8 mouse cellular contexts compared by ENCODE assay signal in genomic region chr19:4440222-4440621, GRCm38 (mm10). TPM values are rescaled to one million over a fixed set of nuclear protein-coding genes. Genes with fewer than 3 reads are reported as not detected.
DNase-seq lines count a peak whose midpoint lies in the region; ATAC-seq lines count a peak whose summit lies in the region.

No protein-coding gene starts in this region.

- DNase-seq in lung, postnatal 10 days, result peak; percentile 78
- no peak for DNase-seq in frontal cortex, adult 2 months (ENCODE audit: extremely low spot score in 1 of 2, low spot score in 1 of 2)
- no peak for DNase-seq in urinary bladder, adult 18-20 months (ENCODE audit: low spot score in 2 of 2)
- no peak for DNase-seq in left cerebral cortex, postnatal 14 days (ENCODE audit: low spot score in 2 of 2)

- H3K9me3 ChIP-seq in midbrain, embryonic 12.5 days, result no peaks in the 10 kb centered on the region
- no peaks in the 10 kb centered on the region for H3K9me3 ChIP-seq in midbrain, embryonic 15.5 days
- H3K9me3 ChIP-seq in embryonic facial prominence, embryonic 13.5 days, result no peaks in the 10 kb centered on the region
- no peaks in the 10 kb centered on the region for H3K9me3 ChIP-seq in kidney, embryonic 14.5 days (ENCODE audit: control insufficient read depth, low read length)

- peak overlapping the region; percentile 75; the same call in 1 of the 2 replicates for H3K4me2 ChIP-seq in midbrain, embryonic 12.5 days (replicated peaks)
- no peak overlapping the region for H3K4me2 ChIP-seq in midbrain, embryonic 15.5 days
- H3K4me2 ChIP-seq in embryonic facial prominence, embryonic 13.5 days, result peak overlapping the region; percentile 85
- peak overlapping the region; percentile 82 for H3K4me2 ChIP-seq in kidney, embryonic 14.5 days (replicated peaks; ENCODE audit: low read depth, low read length)

- no peak for ATAC-seq in midbrain, embryonic 12.5 days (ENCODE audit: low FRiP score, low read depth)
- no peak for ATAC-seq in midbrain, embryonic 15.5 days (replicated peaks)
- no peak for ATAC-seq in embryonic facial prominence, embryonic 13.5 days (ENCODE audit: insufficient number of reproducible peaks, insufficient read depth, low FRiP score, low TSS enrichment, low read depth)
- ATAC-seq in kidney, embryonic 14.5 days (ENCODE audit: low FRiP score, low TSS enrichment), result no peak

- no peak overlapping the region for H3K9ac ChIP-seq in midbrain, embryonic 12.5 days (replicated peaks)
- H3K9ac ChIP-seq in midbrain, embryonic 15.5 days, result no peak overlapping the region
- peak overlapping the region; percentile 89; the same call in 1 of the 2 replicates for H3K9ac ChIP-seq in embryonic facial prominence, embryonic 13.5 days
- no peak overlapping the region for H3K9ac ChIP-seq in kidney, embryonic 14.5 days (ENCODE audit: low read depth, low read length)

- intact Hi-C loops in left cerebral cortex, postnatal 14 days (cut with DNase I), result no loop called here

- no peaks in the 10 kb centered on the region for H3K36me3 ChIP-seq in midbrain, embryonic 12.5 days
- H3K36me3 ChIP-seq in midbrain, embryonic 15.5 days (replicated peaks), result no peaks in the 10 kb centered on the region
- peaks cover 19% of the 10 kb centered on the region for H3K36me3 ChIP-seq in embryonic facial prominence, embryonic 13.5 days
- H3K36me3 ChIP-seq in kidney, embryonic 14.5 days (ENCODE audit: control insufficient read depth, insufficient read depth, low read length), result no peaks in the 10 kb centered on the region

- H3K27me3 ChIP-seq in midbrain, embryonic 12.5 days, result peaks cover 39% of the 10 kb centered on the region
- peaks cover 28% of the 10 kb centered on the region for H3K27me3 ChIP-seq in midbrain, embryonic 15.5 days (replicated peaks)
- H3K27me3 ChIP-seq in embryonic facial prominence, embryonic 13.5 days, result no peaks in the 10 kb centered on the region
- H3K27me3 ChIP-seq in kidney, embryonic 14.5 days (ENCODE audit: control insufficient read depth, insufficient read depth, low read length), result no peaks in the 10 kb centered on the region

- H3K4me1 ChIP-seq in midbrain, embryonic 12.5 days, result peaks cover 22% of the 10 kb centered on the region
- H3K4me1 ChIP-seq in midbrain, embryonic 15.5 days, result peaks cover 10% of the 10 kb centered on the region
- peaks cover 48% of the 10 kb centered on the region for H3K4me1 ChIP-seq in embryonic facial prominence, embryonic 13.5 days
- H3K4me1 ChIP-seq in kidney, embryonic 14.5 days (ENCODE audit: control insufficient read depth, insufficient read depth, low read length), result peaks cover 21% of the 10 kb centered on the region

- H3K4me3 ChIP-seq in midbrain, embryonic 12.5 days, result no peak overlapping the region
- H3K4me3 ChIP-seq in midbrain, embryonic 15.5 days, result no peak overlapping the region
- H3K4me3 ChIP-seq in embryonic facial prominence, embryonic 13.5 days, result peak overlapping the region; percentile 78
- H3K4me3 ChIP-seq in kidney, embryonic 14.5 days (ENCODE audit: low read length), result peak overlapping the region; percentile 68; the same call in 1 of the 2 replicates

- 11% methylated on average over 8 of the region's 8 CpGs for WGBS in midbrain, embryonic 12.5 days
- WGBS in midbrain, embryonic 15.5 days, result 10% methylated on average over 8 of the region's 8 CpGs
- WGBS in embryonic facial prominence, embryonic 13.5 days, result 7% methylated on average over 8 of the region's 8 CpGs
- 7% methylated on average over 8 of the region's 8 CpGs for WGBS in kidney, embryonic 14.5 days

- no peak overlapping the region for H3K27ac ChIP-seq in midbrain, embryonic 12.5 days (replicated peaks)
- H3K27ac ChIP-seq in midbrain, embryonic 15.5 days, result no peak overlapping the region
- no peak overlapping the region; the same call in 1 of the 2 replicates for H3K27ac ChIP-seq in embryonic facial prominence, embryonic 13.5 days
- H3K27ac ChIP-seq in kidney, embryonic 14.5 days (ENCODE audit: low read depth, low read length), result peak overlapping the region; percentile 26; the same call in 1 of the 2 replicates

RNA-seq across cellular contexts. Expression of gene Rhod, which starts 1.0 kb away (rescaled TPM):
- 6.7 and 10.3 TPM in 2 replicates for polyA plus RNA-seq in midbrain, embryonic 12.5 days (2016; fragmentation: Nextera tagmentation; extraction: Ambion mirVana)
- 5.1 and 5.5 TPM in 2 replicates for polyA plus RNA-seq in midbrain, embryonic 15.5 days (2015; fragmentation: Nextera tagmentation; extraction: Ambion mirVana)
- 39.2 and 42.7 TPM in 2 replicates for polyA plus RNA-seq in embryonic facial prominence, embryonic 13.5 days (2015; fragmentation: Nextera tagmentation; extraction: Ambion mirVana)
- 40.7 and 43.4 TPM in 2 replicates for polyA plus RNA-seq in kidney, embryonic 14.5 days (2014; fragmentation: Nextera tagmentation; extraction: Ambion mirVana)
- polyA plus RNA-seq in frontal cortex, adult 2 months (2012; rRNA removed), result 1.7 and 2.0 TPM in 2 replicates
- total RNA-seq in left cerebral cortex, postnatal 14 days (2021), result 1 to 10 TPM; 1.3 to 1.4 TPM

RNA-seq across cellular contexts. Expression of gene Syt12, which starts 37.0 kb away (rescaled TPM):
- 1.5 and 1.9 TPM in 2 replicates for polyA plus RNA-seq in midbrain, embryonic 12.5 days (2016; fragmentation: Nextera tagmentation; extraction: Ambion mirVana)
- polyA plus RNA-seq in midbrain, embryonic 15.5 days (2015; fragmentation: Nextera tagmentation; extraction: Ambion mirVana), result 3.6 and 4.3 TPM in 2 replicates
- polyA plus RNA-seq in embryonic facial prominence, embryonic 13.5 days (2015; fragmentation: Nextera tagmentation; extraction: Ambion mirVana), result 2.0 and 2.3 TPM in 2 replicates
- 2.2 and 2.4 TPM in 2 replicates for polyA plus RNA-seq in kidney, embryonic 14.5 days (2014; fragmentation: Nextera tagmentation; extraction: Ambion mirVana)
- polyA plus RNA-seq in frontal cortex, adult 2 months (2012; rRNA removed), result 20.5 TPM in 2 replicates
- 10 to 100 TPM; 30.8 to 31.7 TPM for total RNA-seq in left cerebral cortex, postnatal 14 days (2021)

RNA-seq across cellular contexts. Expression of gene Kdm2a, which starts 42.1 kb away (rescaled TPM):
- 58.0 and 63.2 TPM in 2 replicates for polyA plus RNA-seq in midbrain, embryonic 12.5 days (2016; fragmentation: Nextera tagmentation; extraction: Ambion mirVana)
- polyA plus RNA-seq in midbrain, embryonic 15.5 days (2015; fragmentation: Nextera tagmentation; extraction: Ambion mirVana), result 37.0 and 38.8 TPM in 2 replicates
- 53.6 and 59.4 TPM in 2 replicates for polyA plus RNA-seq in embryonic facial prominence, embryonic 13.5 days (2015; fragmentation: Nextera tagmentation; extraction: Ambion mirVana)
- polyA plus RNA-seq in kidney, embryonic 14.5 days (2014; fragmentation: Nextera tagmentation; extraction: Ambion mirVana), result 43.4 and 69.6 TPM in 2 replicates
- 68.7 and 69.6 TPM in 2 replicates for polyA plus RNA-seq in frontal cortex, adult 2 months (2012; rRNA removed)
- total RNA-seq in left cerebral cortex, postnatal 14 days (2021), result 10 to 100 TPM; 62.1 to 74.9 TPM

RNA-seq across cellular contexts. Expression of gene 2010003K11Rik, which starts 58.2 kb away (rescaled TPM):
- polyA plus RNA-seq in midbrain, embryonic 12.5 days (2016; fragmentation: Nextera tagmentation; extraction: Ambion mirVana), result not detected in 2 replicates
- not detected in 2 replicates for polyA plus RNA-seq in midbrain, embryonic 15.5 days (2015; fragmentation: Nextera tagmentation; extraction: Ambion mirVana)
- not detected in 2 replicates for polyA plus RNA-seq in embryonic facial prominence, embryonic 13.5 days (2015; fragmentation: Nextera tagmentation; extraction: Ambion mirVana)
- polyA plus RNA-seq in kidney, embryonic 14.5 days (2014; fragmentation: Nextera tagmentation; extraction: Ambion mirVana), result not detected in 2 replicates
- not detected in 2 replicates for polyA plus RNA-seq in frontal cortex, adult 2 months (2012; rRNA removed)
- total RNA-seq in left cerebral cortex, postnatal 14 days (2021), result not detected

Comparison
In these comparisons a context has a peak if more than half of its experiments do, and no peak if none do; other contexts are left out.
1. H3K4me3 ChIP-seq: peak in embryonic facial prominence, embryonic 13.5 days (single experiment) and kidney, embryonic 14.5 days (single experiment); none in midbrain, embryonic 12.5 days (single experiment) and midbrain, embryonic 15.5 days (single experiment).